Mouse (Mus musculus) kidney, postnatal 0 days (tissue): ENCODE measurements around the gene Cfap43. TPM values are rescaled to one million over a fixed set of nuclear protein-coding genes. Genes with fewer than 3 reads are reported as not detected.

ENCODE experiments used
- ATAC-seq: fragments of 200-750 bp; cut with Nextera tagmentation; replicated peaks from 2 replicates; pipeline ENCODE4 v1.8.0; 2017; ENCODE audit warnings: low read depth, moderate number of reproducible peaks, moderate TSS enrichment, moderate library complexity; ENCODE audit not compliant: low FRiP score
- DNase-seq: peaks from one replicate; pipeline ENCODE4 v3.0.0-alpha.2; 2016; ENCODE audit warnings: low spot score
- H3K27ac ChIP-seq: fragments of 300-500 bp; sonication (generic); 2 replicates; pipeline ENCODE4 v1.5.1; 2014; ENCODE audit warnings: mild to moderate bottlenecking
- H3K27me3 ChIP-seq: fragments of 300-500 bp; sonication (generic); 2 replicates; pipeline ENCODE4 v1.6.1; 2014; ENCODE audit warnings: low read length, mixed read lengths; ENCODE audit not compliant: insufficient read depth
- H3K36me3 ChIP-seq: fragments of 300-500 bp; sonication (generic); 2 replicates; pipeline ENCODE4 v1.6.1; 2014; ENCODE audit warnings: low read length, mixed read lengths; ENCODE audit not compliant: insufficient read depth
- H3K4me1 ChIP-seq: fragments of 300-500 bp; sonication (generic); replicated peaks from 2 replicates; pipeline ENCODE4 v1.6.1; 2014; ENCODE audit warnings: antibody characterized with exemption, low read length, mixed read lengths; ENCODE audit not compliant: insufficient read depth
- H3K4me2 ChIP-seq: fragments of 300-500 bp; sonication (generic); 2 replicates; pipeline ENCODE4 v1.6.1; 2014; ENCODE audit warnings: mild to moderate bottlenecking, low read length, moderate library complexity, mixed read lengths
- H3K4me3 ChIP-seq: fragments of 300-500 bp; sonication (generic); replicated peaks from 2 replicates; pipeline ENCODE4 v1.5.1; 2014; ENCODE audit warnings: low read depth, low read length
- H3K9ac ChIP-seq: fragments of 300-500 bp; sonication (generic); 2 replicates; pipeline ENCODE4 v1.6.1; 2014; ENCODE audit warnings: low read depth, low read length
- H3K9me3 ChIP-seq: fragments of 300-500 bp; sonication (generic); replicated peaks from 2 replicates; pipeline ENCODE4 v1.6.1; 2016; ENCODE audit warnings: low read length, inconsistent platforms, mixed read lengths
- CTCF ChIP-seq: IDR thresholded peaks from 2 replicates; pipeline ENCODE4 v1.5.1; 2016; ENCODE audit warnings: antibody characterized with exemption, low read depth, mild to moderate bottlenecking, moderate library complexity
- WGBS: fragments of 180-500 bp; shearing (Covaris S2); extraction: QIAGEN DNeasy Blood & Tissue Kit; methylation state at CpG from one replicate; pipeline ENCODE4 v1.1.7; 2014; 5-methylcytosine and 5-hydroxymethylcytosine counted together
- polyA plus RNA-seq: library from polyadenylated mRNA; unstranded; fragments of >200 nt; fragmentation: Nextera tagmentation; extraction: Ambion mirVana; gene quantifications from 2 replicates; pipeline ENCODE4 v1.2.1, GENCODE M21; 2015

Gene Cfap43
- polyA plus RNA-seq, 1 experiment from 2014 or later = 0.16 TPM

GRCm38 (mm10) chr19:47752456-47752855, 166.6 kb downstream of the Cfap43 start:
- Histone ChIP-seq H3K9ac (no peak overlapping the region), H3K4me3 (no peak overlapping the region), H3K27me3 (no peaks in the 10 kb centered on the region), H3K9me3 (no peaks in the 10 kb centered on the region), H3K4me1 (no peaks in the 10 kb centered on the region), H3K27ac (no peak overlapping the region), H3K36me3 (no peaks in the 10 kb centered on the region), H3K4me2 (no peak overlapping the region)
- WGBS = 88% methylated on average over 9 of the region's 9 CpGs
- ATAC-seq (no peak), DNase-seq (no peak)
- TF ChIP-seq CTCF = no peak

DNA sequence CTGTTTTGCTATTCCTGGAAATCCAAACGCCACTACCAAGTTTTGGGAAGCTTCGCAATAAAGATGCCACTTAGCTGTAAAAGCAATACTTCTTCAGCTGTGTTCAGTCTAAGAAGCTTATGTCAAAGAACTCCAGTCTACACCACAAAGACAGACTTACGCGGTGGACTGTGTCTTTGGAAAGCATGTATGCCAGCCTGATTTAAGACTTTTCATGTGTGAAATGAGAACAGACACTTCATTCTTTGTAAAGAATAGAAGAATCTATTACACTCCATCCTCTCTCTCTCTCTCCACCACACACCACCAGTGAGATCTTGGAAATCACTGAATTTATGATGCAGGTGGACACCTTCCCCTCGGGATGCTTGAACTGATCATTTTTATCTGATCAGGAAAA, 168.7 kb downstream of the Cfap43 start:
- DNase-seq (peak; percentile 6), ATAC-seq (no peak)
- Histone ChIP-seq H3K9me3 (no peaks in the 10 kb centered on the region), H3K4me1 (no peaks in the 10 kb centered on the region), H3K4me2 (no peak overlapping the region), H3K36me3 (no peaks in the 10 kb centered on the region), H3K27ac (no peak overlapping the region), H3K27me3 (no peaks in the 10 kb centered on the region), H3K4me3 (no peak overlapping the region), H3K9ac (no peak overlapping the region)
- no peak for TF ChIP-seq CTCF
- WGBS = 41% methylated on average over 5 of the region's 5 CpGs

DNA sequence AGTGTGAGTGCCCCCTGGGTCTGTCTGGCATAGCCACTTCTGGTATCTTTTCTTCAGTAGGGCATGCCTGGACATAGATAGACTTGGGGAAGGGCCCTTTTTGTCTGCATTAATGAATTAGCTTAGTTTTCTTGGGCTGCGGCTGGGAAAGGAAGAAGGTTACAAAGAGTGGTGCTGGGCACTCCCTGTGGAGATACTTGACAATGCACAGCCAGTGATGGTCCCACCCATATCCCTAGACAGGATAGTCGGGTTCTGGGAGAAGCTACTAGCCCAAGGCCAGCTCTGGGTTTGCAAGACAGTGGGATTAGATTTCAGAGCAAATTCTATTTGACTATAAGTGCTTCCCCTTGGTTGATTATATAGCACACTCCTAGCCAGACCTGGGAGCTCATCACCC, 170.1 kb downstream of the Cfap43 start:
- DNase-seq = no peak
- Histone ChIP-seq H3K4me2 (no peak overlapping the region), H3K9me3 (no peaks in the 10 kb centered on the region), H3K4me3 (no peak overlapping the region), H3K4me1 (no peaks in the 10 kb centered on the region), H3K27me3 (no peaks in the 10 kb centered on the region), H3K27ac (no peak overlapping the region), H3K9ac (no peak overlapping the region), H3K36me3 (no peaks in the 10 kb centered on the region)
- no peak for TF ChIP-seq CTCF
- 82% methylated on average over 2 of the region's 2 CpGs for WGBS
- ATAC-seq = no peak

DNA sequence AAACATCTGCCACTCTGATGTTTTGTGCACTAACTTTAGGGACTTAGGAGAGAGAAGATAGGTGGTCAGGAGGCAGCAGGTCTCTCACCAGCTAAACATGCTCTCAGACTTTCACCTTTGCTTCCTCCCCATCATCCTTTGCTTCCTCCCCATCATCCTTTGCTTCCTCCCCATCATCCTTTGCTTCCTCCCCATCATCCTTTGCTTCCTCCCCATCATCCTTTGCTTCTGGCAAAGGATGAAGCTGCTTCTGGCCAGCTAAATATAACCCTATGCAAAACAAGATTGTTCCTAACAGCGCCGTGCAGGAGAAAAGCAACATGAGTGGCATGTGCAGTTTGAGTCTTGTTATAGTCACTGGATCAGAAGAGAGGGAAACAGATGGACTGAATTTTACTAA, 172.0 kb downstream of the Cfap43 start:
- Histone ChIP-seq H3K4me3 (no peak overlapping the region), H3K27me3 (no peaks in the 10 kb centered on the region), H3K9ac (no peak overlapping the region), H3K9me3 (no peaks in the 10 kb centered on the region), H3K4me2 (no peak overlapping the region), H3K36me3 (no peaks in the 10 kb centered on the region), H3K27ac (no peak overlapping the region), H3K4me1 (no peaks in the 10 kb centered on the region)
- TF ChIP-seq CTCF = no peak
- WGBS = 94% methylated on average over 2 of the region's 2 CpGs
- DNase-seq (no peak), ATAC-seq (no peak)

- TF ChIP-seq CTCF = no peak
- Histone ChIP-seq H3K9ac (peak overlapping the region; percentile 78), H3K4me2 (peak overlapping the region; percentile 52), H3K4me3 (peak overlapping the region; percentile 81), H3K27me3 (no peaks in the 10 kb centered on the region), H3K4me1 (no peaks in the 10 kb centered on the region), H3K9me3 (no peaks in the 10 kb centered on the region), H3K36me3 (peaks cover 30% of the 10 kb centered on the region), H3K27ac (peak overlapping the region; percentile 96)
- under 1% methylated on average over 14 of the region's 15 CpGs for WGBS
- no peak for ATAC-seq
- DNase-seq = peak; percentile 84
Observed at GRCm38 (mm10) chr19:47731931-47732330, 187.2 kb downstream of the Cfap43 start.

DNA sequence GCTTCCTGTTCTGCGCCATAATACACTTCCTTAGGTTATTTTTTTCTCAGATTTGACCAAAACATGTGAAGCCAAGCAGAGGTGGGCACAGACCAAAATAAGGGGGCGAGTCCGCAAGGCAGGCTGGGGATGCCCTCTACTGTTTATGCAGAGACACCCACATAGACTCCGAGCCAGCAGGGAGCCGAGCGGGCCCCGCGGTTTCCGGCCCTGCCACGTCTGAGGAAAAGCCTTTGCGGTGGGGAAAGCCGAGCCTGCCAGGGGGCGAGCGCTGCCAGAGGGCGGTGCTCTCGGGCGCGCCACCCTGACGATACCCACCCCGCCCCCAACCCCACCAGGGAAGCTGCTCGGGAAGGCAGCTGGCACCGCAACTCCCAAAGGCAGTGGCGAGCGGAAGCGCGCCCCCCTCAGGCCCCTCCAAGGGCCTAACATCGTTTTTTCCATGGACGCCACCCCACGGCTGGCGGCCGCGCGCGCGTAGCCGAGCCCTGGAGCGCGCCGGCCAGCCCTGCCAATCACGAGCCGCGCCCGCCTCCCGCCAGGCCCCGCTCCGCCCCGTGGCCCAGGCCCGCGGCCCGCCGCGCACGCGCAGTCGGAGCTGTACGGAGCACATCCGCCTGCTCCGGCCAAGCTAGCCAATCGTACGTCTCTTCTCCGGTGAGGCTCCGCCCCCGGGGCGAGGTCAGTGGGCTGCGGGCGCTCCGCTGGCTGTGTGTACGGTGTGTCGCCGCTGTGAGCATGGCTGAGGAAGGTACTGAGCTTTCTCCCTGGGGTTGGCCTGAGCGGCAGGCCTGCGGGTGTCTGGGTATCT, 187.8 kb downstream of the Cfap43 start, which contains the start of gene Sfr1:
TSS of gene Sfr1 (plus strand) at position 612 of the 811 bp plus-strand sequence.
- H3K9ac ChIP-seq = peak within 1 kb of the TSS; percentile 78
- peaks cover 29% of the 10 kb centered on the region for H3K36me3 ChIP-seq
- WGBS = under 1% methylated on average over 63 of the region's 72 CpGs
- no peaks in the 10 kb centered on the region for H3K4me1 ChIP-seq
- no peaks in the 10 kb centered on the region for H3K9me3 ChIP-seq
- peak; percentile 99 for DNase-seq
- no peaks in the 10 kb centered on the region for H3K27me3 ChIP-seq
- H3K4me2 ChIP-seq = peak within 1 kb of the TSS; percentile 83
- peak; percentile 97 for ATAC-seq
- H3K4me3 ChIP-seq = peak within 1 kb of the TSS; percentile 81
- H3K27ac ChIP-seq = peak within 1 kb of the TSS; percentile 96
- peak; percentile 65 for TF ChIP-seq CTCF
